12 mouse cellular contexts compared by ENCODE assay signal in the genomic region with DNA sequence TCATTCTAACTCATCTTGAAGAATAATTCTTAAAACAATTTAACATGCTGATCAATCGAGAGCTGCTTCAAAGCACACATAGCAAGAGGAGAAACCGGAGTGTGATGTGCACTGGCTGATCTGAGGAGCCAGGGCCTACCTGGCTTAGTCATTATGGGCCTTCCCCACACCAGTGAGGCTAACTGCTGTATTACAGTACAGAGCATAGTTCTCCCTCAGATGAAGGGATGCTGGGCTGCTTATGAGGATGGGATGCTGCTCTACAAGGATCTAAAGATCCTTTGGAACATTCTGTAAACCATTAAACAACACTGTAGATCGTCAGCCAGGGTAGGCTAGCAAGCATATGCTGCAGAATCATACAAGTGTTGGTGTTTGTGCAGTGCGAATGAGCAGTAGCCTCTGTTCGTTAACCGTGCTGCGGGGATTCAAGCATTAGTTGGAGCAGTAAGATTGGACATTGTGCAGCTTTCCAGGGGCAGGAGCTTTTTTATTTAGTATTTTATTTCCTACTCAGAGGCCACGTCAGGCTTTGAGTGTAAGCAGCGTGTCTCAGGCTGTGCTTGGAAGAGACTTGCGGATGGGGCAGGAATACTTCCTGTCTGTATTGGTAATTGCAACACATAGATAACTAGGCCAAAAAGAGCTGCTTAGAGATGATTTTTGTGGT. TPM values are rescaled to one million over a fixed set of nuclear protein-coding genes. Genes with fewer than 3 reads are reported as not detected.
DNase-seq lines count a peak whose midpoint lies in the region; ATAC-seq and TF ChIP-seq lines count a peak whose summit lies in the region.
"Had no signal": no experiment of that assay in that cellular context is flagged by ENCODE, and none has a peak within 500 bp of the region (broad histone marks: within the 10 kb centered on the region; RNA-seq: fewer than 3 reads in every experiment).

No protein-coding gene starts in this region.

- no peak for TF ChIP-seq CTCF in liver, postnatal 0 days (IDR thresholded peaks at IDR 0.05; ENCODE audit: low read depth)
- TF ChIP-seq CTCF in stomach, postnatal 0 days (IDR thresholded peaks at IDR 0.05; ENCODE audit: low read depth) = no peak

- H3K4me1 ChIP-seq in liver, postnatal 0 days (ENCODE audit: insufficient read depth) = peaks cover 5% of the 10 kb centered on the region; the same call in 1 of the 2 replicates
- H3K4me1 ChIP-seq in brown adipose tissue, adult 24 weeks (ENCODE audit: control insufficient read depth, insufficient read depth, insufficient read length, low read length) = peaks cover 6% of the 10 kb centered on the region
- H3K4me1 ChIP-seq in stomach, postnatal 0 days (replicated peaks; ENCODE audit: control insufficient read depth, insufficient read depth) = no peaks in the 10 kb centered on the region

- DNase-seq in frontal cortex, postnatal 14 days (ENCODE audit: low spot score in 2 of 2) = no peak
- DNase-seq in liver, postnatal 0 days = no peak
- DNase-seq in liver = no peak
- peak; percentile 33 to 40 for DNase-seq in left cerebral cortex, postnatal 36 days (ENCODE audit: low spot score in 2 of 2)
- DNase-seq in stomach, postnatal 0 days (ENCODE audit: low spot score) = no peak
- no peak for DNase-seq in embryo, embryonic 11 days

- no peak overlapping the region for H3K4me2 ChIP-seq in liver, postnatal 0 days (ENCODE audit: low read depth, low read length)
- H3K4me2 ChIP-seq in stomach, postnatal 0 days (replicated peaks; ENCODE audit: low read depth) = no peak overlapping the region
- H3K4me2 ChIP-seq: embryonic facial prominence, embryonic 13.5 days; heart, embryonic 15.5 days; limb, embryonic 13.5 days had no signal

- no peak overlapping the region for H3K4me3 ChIP-seq in liver, postnatal 0 days (ENCODE audit: low read depth, low read length)
- H3K4me3 ChIP-seq in brown adipose tissue, adult 24 weeks (ENCODE audit: insufficient read depth, low read depth, low read length) = no peak overlapping the region
- H3K4me3 ChIP-seq in stomach, postnatal 0 days (ENCODE audit: low read depth, low read length) = no peak overlapping the region
- H3K4me3 ChIP-seq: embryonic facial prominence, embryonic 13.5 days; heart, embryonic 15.5 days; limb, embryonic 13.5 days; myocyte had no signal

- H3K36me3 ChIP-seq in liver, postnatal 0 days (replicated peaks; ENCODE audit: insufficient read depth, low read length) = peaks cover 23% of the 10 kb centered on the region
- H3K36me3 ChIP-seq in stomach, postnatal 0 days (ENCODE audit: control insufficient read depth, insufficient read depth, low read length) = peaks cover 5% of the 10 kb centered on the region; the same call in 1 of the 2 replicates

- no peak for TF ChIP-seq EP300 in liver, postnatal 0 days (IDR thresholded peaks at IDR 0.05; ENCODE audit: low read depth)
- TF ChIP-seq EP300 in stomach, postnatal 0 days (optimal IDR thresholded peaks at IDR 0.05) = no peak

- 86% methylated on average over 10 of the region's 10 CpGs for WGBS in liver, postnatal 0 days (ENCODE audit: insufficient replicate concordance)
- WGBS in stomach, postnatal 0 days = 85% methylated on average over 10 of the region's 10 CpGs

- no peak overlapping the region for H3K9ac ChIP-seq in liver, postnatal 0 days (replicated peaks)
- no peak overlapping the region for H3K9ac ChIP-seq in stomach, postnatal 0 days (ENCODE audit: low read length)
- H3K9ac ChIP-seq: embryonic facial prominence, embryonic 13.5 days; heart, embryonic 15.5 days; limb, embryonic 13.5 days had no signal

- 0 out of 2 replicates have a peak overlapping the region, but pooled peaks have one; percentile 2 for H3K27ac ChIP-seq in liver, postnatal 0 days (ENCODE audit: low read depth)
- peak overlapping the region; percentile 24 for H3K27ac ChIP-seq in brown adipose tissue, adult 24 weeks (replicated peaks; ENCODE audit: low read depth, low read length)
- H3K27ac ChIP-seq in stomach, postnatal 0 days (replicated peaks) = no peak overlapping the region
- H3K27ac ChIP-seq: embryonic facial prominence, embryonic 13.5 days; heart, embryonic 15.5 days; limb, embryonic 13.5 days had no signal

- peak; percentile 76 for ATAC-seq in frontal cortex, adult (ENCODE audit: low TSS enrichment)
- ATAC-seq in liver, postnatal 0 days = no peak
- ATAC-seq in stomach, postnatal 0 days (ENCODE audit: low FRiP score, low TSS enrichment) = no peak

- intact Hi-C loops in left cerebral cortex, postnatal 36 days (cut with DNase I) = loop anchor here (2.0 kb wide), 1 partner anchor 35 kb away; a partner anchor contains a TSS

- no peaks in the 10 kb centered on the region for H3K27me3 ChIP-seq in liver, postnatal 0 days (ENCODE audit: insufficient read depth, low read length)
- no peaks in the 10 kb centered on the region for H3K27me3 ChIP-seq in stomach, postnatal 0 days (ENCODE audit: control insufficient read depth, insufficient read depth, low read length)
- H3K27me3 ChIP-seq: embryonic facial prominence, embryonic 13.5 days; heart, embryonic 15.5 days; limb, embryonic 13.5 days had no signal

- no peaks in the 10 kb centered on the region for H3K9me3 ChIP-seq in liver, postnatal 0 days (ENCODE audit: low read length)
- H3K9me3 ChIP-seq in stomach, postnatal 0 days (ENCODE audit: control insufficient read depth, low read length) = no peaks in the 10 kb centered on the region
- H3K9me3 ChIP-seq: embryonic facial prominence, embryonic 13.5 days; heart, embryonic 15.5 days; limb, embryonic 13.5 days had no signal

RNA-seq across cellular contexts. Expression of a gene that starts 33.9 kb away (rescaled TPM):
- 19.3 and 20.6 TPM in 2 replicates for polyA plus RNA-seq in liver, postnatal 0 days (2015; fragmentation: Nextera tagmentation; extraction: Ambion mirVana)
- 6.8 and 12.1 TPM in 2 replicates for polyA plus RNA-seq in brown adipose tissue, adult 24 weeks (2012; ENCODE audit: insufficient read depth, insufficient read length, missing spikeins)
- total RNA-seq in left cerebral cortex, postnatal 36 days (2021) = 10 to 100 TPM; 32.0 to 36.5 TPM
- 22.4 and 23.3 TPM in 2 replicates for polyA plus RNA-seq in stomach, postnatal 0 days (2015; fragmentation: Nextera tagmentation; extraction: Ambion mirVana)

Comparison
In these comparisons a context has a peak if more than half of its experiments do, and no peak if none do; other contexts are left out.
1. DNase-seq: peak in left cerebral cortex, postnatal 36 days (2 of 2); none in frontal cortex, postnatal 14 days (0 of 2), liver, postnatal 0 days (single experiment), liver (single experiment), stomach, postnatal 0 days (single experiment) and embryo, embryonic 11 days (single experiment).